Mouse (Mus musculus): Measurements from ENCODE around the gene Nt5m.

- TF ChIP-seq POLR2A (IDR thresholded peaks at IDR 0.05; ENCODE audit: borderline replicate concordance, extremely low read depth, insufficient read depth, insufficient read length, poor library complexity, severe bottlenecking), result no peak
- TF ChIP-seq CTCF (IDR thresholded peaks at IDR 0.05; ENCODE audit: borderline replicate concordance, extremely low read depth, insufficient read depth, insufficient read length), result no peak
These were observed 61.7 kb downstream of the Nt5m start for GRCm38 (mm10) chr11:59900995-59901394.
